Mouse (Mus musculus): Measurements from ENCODE around the gene Mpdz. TPM values are rescaled to one million over a fixed set of nuclear protein-coding genes. Genes with fewer than 3 reads are reported as not detected.

Mpdz gene
- polyA plus RNA-seq, 1 experiment from 2014 or later: 30.5 TPM

DNA sequence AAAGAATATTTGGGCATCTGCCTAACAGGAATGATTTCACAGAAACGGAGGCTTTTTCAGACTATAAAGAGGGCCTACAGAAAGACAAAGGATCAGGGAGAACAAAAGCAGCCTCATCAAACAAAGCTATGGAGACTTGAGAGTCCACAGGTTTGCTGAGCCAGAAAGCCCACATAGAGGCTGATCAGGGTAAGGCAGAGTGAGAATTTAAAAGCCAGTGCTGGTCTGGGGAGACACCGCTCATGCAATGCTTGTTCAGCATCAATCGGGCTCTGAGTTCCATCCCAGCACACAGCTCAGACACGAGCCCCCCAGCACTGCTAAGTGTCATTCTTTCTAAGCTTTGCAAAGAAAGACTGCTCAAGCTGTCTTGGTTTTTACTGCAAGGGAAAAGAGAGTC is 162.5 kb downstream of the Mpdz start:
- Histone ChIP-seq H3K36me3 (ENCODE audit: control insufficient read depth, insufficient read depth, low read length) (peaks cover 4% of the 10 kb centered on the region; the same call in 1 of the 2 replicates), H3K27me3 (ENCODE audit: control insufficient read depth, insufficient read depth, low read depth, low read length) (no peaks in the 10 kb centered on the region), H3K4me3 (ENCODE audit: low read length) (no peak overlapping the region), H3K27ac (ENCODE audit: low read length) (no peak overlapping the region), H3K4me1 (replicated peaks; ENCODE audit: control insufficient read depth, insufficient read depth, low read length) (no peaks in the 10 kb centered on the region), H3K4me2 (ENCODE audit: low read depth, low read length) (no peak overlapping the region), H3K9ac (ENCODE audit: low read length) (no peak overlapping the region), H3K9me3 (ENCODE audit: control insufficient read depth, low read length) (no peaks in the 10 kb centered on the region)
- WGBS: 65% methylated on average over 4 of the region's 4 CpGs
- ATAC-seq (ENCODE audit: low read depth): no peak

GRCm38 (mm10) chr4:81279451-81279850 is 163.2 kb downstream of the Mpdz start:
- ATAC-seq (ENCODE audit: low read depth): no peak
- Histone ChIP-seq H3K27me3 (ENCODE audit: control insufficient read depth, insufficient read depth, low read depth, low read length) (no peaks in the 10 kb centered on the region), H3K4me1 (replicated peaks; ENCODE audit: control insufficient read depth, insufficient read depth, low read length) (no peaks in the 10 kb centered on the region), H3K9me3 (ENCODE audit: control insufficient read depth, low read length) (no peaks in the 10 kb centered on the region; the same call in 1 of the 2 replicates), H3K4me2 (ENCODE audit: low read depth, low read length) (no peak overlapping the region), H3K36me3 (ENCODE audit: control insufficient read depth, insufficient read depth, low read length) (peaks cover 4% of the 10 kb centered on the region; the same call in 1 of the 2 replicates), H3K4me3 (ENCODE audit: low read length) (no peak overlapping the region), H3K9ac (ENCODE audit: low read length) (no peak overlapping the region), H3K27ac (ENCODE audit: low read length) (no peak overlapping the region)
- WGBS: 93% methylated on average over 5 of the region's 5 CpGs

DNA sequence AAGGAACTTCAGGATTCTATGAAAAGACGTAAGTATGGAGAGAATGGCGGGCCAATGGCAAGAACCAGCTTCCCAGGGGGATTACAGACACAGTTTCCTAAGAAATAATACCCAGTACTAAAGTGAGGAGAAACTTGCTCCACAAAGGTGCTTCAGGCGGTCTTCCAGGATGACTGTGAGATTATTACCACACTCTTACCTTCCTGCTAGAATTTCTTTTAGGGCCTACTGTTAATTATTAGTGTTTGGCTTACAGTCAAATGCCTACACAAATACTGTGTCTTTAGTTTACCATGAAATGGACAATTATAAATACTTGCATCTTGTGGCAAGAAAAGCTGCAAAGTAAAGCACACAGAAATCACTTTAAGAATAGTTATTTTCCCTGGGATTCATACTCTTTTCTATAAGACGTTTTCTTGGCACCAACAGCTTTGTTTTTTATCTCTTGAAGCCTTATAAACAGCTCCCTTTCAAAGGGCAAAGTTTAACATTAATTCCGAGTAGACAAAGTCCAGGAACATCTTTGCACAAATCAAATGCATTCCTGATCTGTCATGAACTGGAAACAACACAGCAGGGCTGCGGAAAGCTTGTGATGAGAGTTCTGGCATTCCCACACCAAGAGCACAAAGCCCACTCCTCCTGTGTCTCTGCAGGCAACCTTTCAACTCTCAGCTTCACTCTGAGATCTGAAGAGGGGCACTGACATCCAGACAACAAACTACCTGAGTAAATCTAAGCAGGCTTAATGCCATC is 166.5 kb downstream of the Mpdz start:
- Histone ChIP-seq H3K27ac (ENCODE audit: low read length) (no peak overlapping the region), H3K27me3 (ENCODE audit: control insufficient read depth, insufficient read depth, low read depth, low read length) (no peaks in the 10 kb centered on the region), H3K36me3 (ENCODE audit: control insufficient read depth, insufficient read depth, low read length) (no peaks in the 10 kb centered on the region; the same call in 1 of the 2 replicates), H3K4me1 (replicated peaks; ENCODE audit: control insufficient read depth, insufficient read depth, low read length) (no peaks in the 10 kb centered on the region), H3K4me2 (ENCODE audit: low read depth, low read length) (no peak overlapping the region), H3K9ac (ENCODE audit: low read length) (no peak overlapping the region), H3K9me3 (ENCODE audit: control insufficient read depth, low read length) (no peaks in the 10 kb centered on the region; the same call in 1 of the 2 replicates), H3K4me3 (ENCODE audit: low read length) (no peak overlapping the region)
- WGBS: 53% methylated on average over 6 of the region's 6 CpGs
- no peak for ATAC-seq (ENCODE audit: low read depth)

DNA sequence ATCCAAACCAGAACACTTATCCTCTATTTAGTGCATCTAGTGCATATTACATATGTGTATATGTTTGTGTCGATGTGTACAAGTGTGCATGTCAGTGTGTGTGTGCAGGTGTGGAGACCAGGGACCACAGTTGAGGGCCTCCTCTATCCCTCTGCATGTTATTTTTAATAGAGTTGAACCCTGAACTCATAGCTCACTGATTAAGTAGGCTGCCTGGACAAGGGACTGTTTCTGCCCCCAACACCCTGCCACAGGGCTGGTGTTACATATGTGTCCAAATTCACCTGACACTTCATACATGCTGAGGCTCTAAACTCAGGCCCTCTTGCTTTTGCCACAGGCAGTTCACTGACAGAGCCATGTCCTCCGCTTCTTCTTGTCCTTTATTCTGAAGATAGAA is 169.5 kb downstream of the Mpdz start:
- H3K9ac ChIP-seq (ENCODE audit: low read length): no peak overlapping the region
- WGBS: 90% methylated on average over 2 of the region's 2 CpGs

GRCm38 (mm10) chr4:81252859-81253780 is 189.5 kb downstream of the Mpdz start:
- H3K9ac ChIP-seq (ENCODE audit: low read length): no peak overlapping the region
- WGBS: 65% methylated on average over 6 of the region's 6 CpGs
- H3K36me3 ChIP-seq (ENCODE audit: control insufficient read depth, insufficient read depth, low read length): no peaks in the 10 kb centered on the region
- no peaks in the 10 kb centered on the region for H3K4me1 ChIP-seq (replicated peaks; ENCODE audit: control insufficient read depth, insufficient read depth, low read length)
- H3K4me3 ChIP-seq (ENCODE audit: low read length): no peak overlapping the region
- H3K4me2 ChIP-seq (ENCODE audit: low read depth, low read length): no peak overlapping the region
- ATAC-seq (ENCODE audit: low read depth): no peak
- H3K27me3 ChIP-seq (ENCODE audit: control insufficient read depth, insufficient read depth, low read depth, low read length): no peaks in the 10 kb centered on the region
- no peak overlapping the region for H3K27ac ChIP-seq (ENCODE audit: low read length)
- H3K9me3 ChIP-seq (ENCODE audit: control insufficient read depth, low read length): no peaks in the 10 kb centered on the region

More for the DNA sequence above, 169.5 kb downstream of the Mpdz start:
- Histone ChIP-seq H3K4me3 (ENCODE audit: low read length) (no peak overlapping the region), H3K4me1 (replicated peaks; ENCODE audit: control insufficient read depth, insufficient read depth, low read length) (no peaks in the 10 kb centered on the region), H3K4me2 (ENCODE audit: low read depth, low read length) (no peak overlapping the region), H3K9me3 (ENCODE audit: control insufficient read depth, low read length) (no peaks in the 10 kb centered on the region; the same call in 1 of the 2 replicates), H3K27ac (ENCODE audit: low read length) (no peak overlapping the region), H3K27me3 (ENCODE audit: control insufficient read depth, insufficient read depth, low read depth, low read length) (no peaks in the 10 kb centered on the region), H3K36me3 (ENCODE audit: control insufficient read depth, insufficient read depth, low read length) (no peaks in the 10 kb centered on the region)
- ATAC-seq (ENCODE audit: low read depth): no peak

DNA sequence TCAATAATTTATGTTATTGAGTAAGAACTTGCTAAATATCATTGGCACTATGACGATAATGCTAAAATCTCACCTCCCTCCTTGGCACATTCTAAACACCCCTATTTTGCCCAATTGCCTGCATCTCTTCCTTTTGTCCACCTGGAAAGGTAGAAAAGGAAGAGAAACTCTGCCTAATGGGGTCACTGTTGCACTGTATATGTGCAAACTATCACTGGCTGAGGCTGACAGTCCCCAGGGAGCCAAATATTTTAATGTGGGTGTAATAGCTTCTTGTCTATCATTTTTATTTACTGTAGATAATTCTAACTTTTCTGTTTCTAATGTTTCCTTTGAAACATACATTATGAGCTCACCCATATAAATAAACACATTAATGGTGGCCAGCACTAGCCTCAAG is 190.3 kb downstream of the Mpdz start:
- WGBS: 80% methylated on average over 1 of the region's 1 CpGs
- ATAC-seq (ENCODE audit: low read depth): 0 out of 2 replicates have a peak, but pooled peaks have one; percentile 49

GRCm38 (mm10) chr4:81251934-81252333 is 190.7 kb downstream of the Mpdz start:
- Histone ChIP-seq H3K4me2 (ENCODE audit: low read depth, low read length) (no peak overlapping the region), H3K27ac (ENCODE audit: low read length) (no peak overlapping the region), H3K9ac (ENCODE audit: low read length) (no peak overlapping the region), H3K9me3 (ENCODE audit: control insufficient read depth, low read length) (no peaks in the 10 kb centered on the region), H3K27me3 (ENCODE audit: control insufficient read depth, insufficient read depth, low read depth, low read length) (no peaks in the 10 kb centered on the region), H3K4me1 (replicated peaks; ENCODE audit: control insufficient read depth, insufficient read depth, low read length) (no peaks in the 10 kb centered on the region), H3K4me3 (ENCODE audit: low read length) (no peak overlapping the region), H3K36me3 (ENCODE audit: control insufficient read depth, insufficient read depth, low read length) (no peaks in the 10 kb centered on the region)
- WGBS: 1% methylated on average over 5 of the region's 5 CpGs
- ATAC-seq (ENCODE audit: low read depth): no peak

More for the DNA sequence above, 190.3 kb downstream of the Mpdz start:
- no peak overlapping the region for H3K4me2 ChIP-seq (ENCODE audit: low read depth, low read length)
- no peak overlapping the region for H3K9ac ChIP-seq (ENCODE audit: low read length)
- H3K4me3 ChIP-seq (ENCODE audit: low read length): no peak overlapping the region
- no peaks in the 10 kb centered on the region for H3K4me1 ChIP-seq (replicated peaks; ENCODE audit: control insufficient read depth, insufficient read depth, low read length)
- H3K27me3 ChIP-seq (ENCODE audit: control insufficient read depth, insufficient read depth, low read depth, low read length): no peaks in the 10 kb centered on the region
- no peaks in the 10 kb centered on the region for H3K36me3 ChIP-seq (ENCODE audit: control insufficient read depth, insufficient read depth, low read length)
- no peak overlapping the region for H3K27ac ChIP-seq (ENCODE audit: low read length)
- H3K9me3 ChIP-seq (ENCODE audit: control insufficient read depth, low read length): no peaks in the 10 kb centered on the region

DNA sequence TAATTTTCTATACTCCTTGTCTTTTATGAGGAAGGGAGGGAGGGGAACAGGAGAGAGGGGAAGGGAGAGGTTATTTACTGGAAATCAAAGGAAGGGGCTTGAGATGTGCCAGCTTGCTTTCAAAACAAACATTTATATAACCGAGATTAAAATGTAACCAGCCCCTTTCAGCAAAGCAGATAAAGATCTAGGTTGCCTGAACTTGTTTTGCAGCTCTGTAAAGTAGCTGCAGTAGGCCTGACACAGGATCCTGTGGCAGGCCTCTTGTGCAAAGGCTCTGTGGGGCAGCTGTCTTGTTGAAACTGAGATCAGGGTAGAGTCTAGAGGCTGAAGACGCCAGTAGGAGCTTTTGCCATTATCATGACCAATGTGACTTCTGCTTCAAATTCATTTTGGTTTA is 193.4 kb downstream of the Mpdz start:
- H3K27me3 ChIP-seq (ENCODE audit: control insufficient read depth, insufficient read depth, low read depth, low read length): no peaks in the 10 kb centered on the region
- ATAC-seq (ENCODE audit: low read depth): no peak
- WGBS: 36% methylated on average over 2 of the region's 2 CpGs
- no peak overlapping the region for H3K4me2 ChIP-seq (ENCODE audit: low read depth, low read length)
- H3K36me3 ChIP-seq (ENCODE audit: control insufficient read depth, insufficient read depth, low read length): no peaks in the 10 kb centered on the region
- H3K4me1 ChIP-seq (replicated peaks; ENCODE audit: control insufficient read depth, insufficient read depth, low read length): no peaks in the 10 kb centered on the region
- H3K9me3 ChIP-seq (ENCODE audit: control insufficient read depth, low read length): no peaks in the 10 kb centered on the region
- H3K9ac ChIP-seq (ENCODE audit: low read length): no peak overlapping the region
- no peak overlapping the region for H3K4me3 ChIP-seq (ENCODE audit: low read length)
- H3K27ac ChIP-seq (ENCODE audit: low read length): no peak overlapping the region

DNA sequence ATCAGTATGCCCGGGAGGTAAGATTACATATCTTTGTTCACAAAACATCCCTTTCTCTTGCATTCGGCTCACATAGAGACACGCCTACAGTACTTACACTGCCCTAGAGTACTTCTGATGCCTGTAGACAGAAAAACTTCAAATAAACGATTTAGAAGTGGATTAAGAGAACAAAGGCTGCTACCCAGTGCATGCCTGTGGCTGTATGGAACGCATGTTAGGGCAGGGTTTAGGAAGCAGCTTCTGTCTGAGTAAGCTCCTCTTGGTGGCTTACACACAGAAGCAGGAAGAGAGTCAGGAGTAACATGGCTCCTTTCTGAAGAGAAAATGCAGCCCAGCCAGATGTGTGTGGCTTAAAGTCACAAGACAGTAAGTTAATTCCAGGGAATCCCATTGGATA is 206.4 kb downstream of the Mpdz start:
- no peaks in the 10 kb centered on the region for H3K4me1 ChIP-seq (replicated peaks; ENCODE audit: control insufficient read depth, insufficient read depth, low read length)
- no peaks in the 10 kb centered on the region for H3K9me3 ChIP-seq (ENCODE audit: control insufficient read depth, low read length)
- no peak overlapping the region for H3K4me3 ChIP-seq (ENCODE audit: low read length)
- H3K4me2 ChIP-seq (ENCODE audit: low read depth, low read length): no peak overlapping the region
- no peak for ATAC-seq (ENCODE audit: low read depth)
- H3K27ac ChIP-seq (ENCODE audit: low read length): no peak overlapping the region
- no peaks in the 10 kb centered on the region for H3K36me3 ChIP-seq (ENCODE audit: control insufficient read depth, insufficient read depth, low read length)
- H3K27me3 ChIP-seq (ENCODE audit: control insufficient read depth, insufficient read depth, low read depth, low read length): no peaks in the 10 kb centered on the region
- 56% methylated on average over 5 of the region's 5 CpGs for WGBS
- H3K9ac ChIP-seq (ENCODE audit: low read length): no peak overlapping the region
